Mouse (Mus musculus): ENCODE data around the gene Pld2.

Pld2 gene

GRCm38 (mm10) chr11:70577201-70577600 lies 37.3 kb downstream of the Pld2 start:
- DNase-seq (ENCODE audit: low read depth, low spot score) = no peak

- no peak for DNase-seq (ENCODE audit: low read depth, low spot score)
Measured at GRCm38 (mm10) chr11:70578962-70579361, 39.1 kb downstream of the Pld2 start.

GRCm38 (mm10) chr11:70579710-70580357 lies 40.0 kb downstream of the Pld2 start:
- DNase-seq (ENCODE audit: low read depth, low spot score) = no peak

- DNase-seq (ENCODE audit: low read depth, low spot score) = no peak
Measured at GRCm38 (mm10) chr11:70580358-70580720, 40.5 kb downstream of the Pld2 start.

GRCm38 (mm10) chr11:70580921-70581320 lies 41.1 kb downstream of the Pld2 start:
- DNase-seq (ENCODE audit: low read depth, low spot score) = no peak

- DNase-seq (ENCODE audit: low read depth, low spot score) = no peak
Measured at GRCm38 (mm10) chr11:70582196-70582595, 42.3 kb downstream of the Pld2 start.

GRCm38 (mm10) chr11:70583022-70583714 lies 43.3 kb downstream of the Pld2 start:
- no peak for DNase-seq (ENCODE audit: low read depth, low spot score)

- no peak for DNase-seq (ENCODE audit: low read depth, low spot score)
Measured at GRCm38 (mm10) chr11:70583775-70584174, 43.9 kb downstream of the Pld2 start.

- DNase-seq (ENCODE audit: low read depth, low spot score) = peak; percentile 23
Measured at GRCm38 (mm10) chr11:70585457-70585856, 45.6 kb downstream of the Pld2 start.

GRCm38 (mm10) chr11:70586261-70586660 lies 46.4 kb downstream of the Pld2 start:
- no peak for DNase-seq (ENCODE audit: low read depth, low spot score)

- DNase-seq (ENCODE audit: low read depth, low spot score) = no peak
Measured at GRCm38 (mm10) chr11:70586954-70587353, 47.1 kb downstream of the Pld2 start.

GRCm38 (mm10) chr11:70591733-70592132 lies 51.9 kb downstream of the Pld2 start:
- DNase-seq (ENCODE audit: low read depth, low spot score) = no peak

GRCm38 (mm10) chr11:70594253-70594989 lies 54.6 kb downstream of the Pld2 start:
- no peak for DNase-seq (ENCODE audit: low read depth, low spot score)

GRCm38 (mm10) chr11:70595638-70596037 lies 55.8 kb downstream of the Pld2 start:
- DNase-seq (ENCODE audit: low read depth, low spot score) = no peak

- DNase-seq (ENCODE audit: low read depth, low spot score) = no peak
Measured at GRCm38 (mm10) chr11:70596094-70596493, 56.2 kb downstream of the Pld2 start.

- DNase-seq (ENCODE audit: low read depth, low spot score) = no peak
Measured at GRCm38 (mm10) chr11:70597301-70597700, 57.4 kb downstream of the Pld2 start.

GRCm38 (mm10) chr11:70598451-70598953 lies 58.6 kb downstream of the Pld2 start:
- no peak for DNase-seq (ENCODE audit: low read depth, low spot score)

GRCm38 (mm10) chr11:70605024-70605566 lies 65.2 kb downstream of the Pld2 start:
- peak; percentile 78 for DNase-seq (ENCODE audit: low read depth, low spot score)

GRCm38 (mm10) chr11:70606717-70607116 lies 66.9 kb downstream of the Pld2 start:
- DNase-seq (ENCODE audit: low read depth, low spot score) = no peak

- DNase-seq (ENCODE audit: low read depth, low spot score) = no peak
Measured at GRCm38 (mm10) chr11:70607611-70608010, 67.7 kb downstream of the Pld2 start.

Data from ZHBTc4 (cell line).